In the genomic region with DNA sequence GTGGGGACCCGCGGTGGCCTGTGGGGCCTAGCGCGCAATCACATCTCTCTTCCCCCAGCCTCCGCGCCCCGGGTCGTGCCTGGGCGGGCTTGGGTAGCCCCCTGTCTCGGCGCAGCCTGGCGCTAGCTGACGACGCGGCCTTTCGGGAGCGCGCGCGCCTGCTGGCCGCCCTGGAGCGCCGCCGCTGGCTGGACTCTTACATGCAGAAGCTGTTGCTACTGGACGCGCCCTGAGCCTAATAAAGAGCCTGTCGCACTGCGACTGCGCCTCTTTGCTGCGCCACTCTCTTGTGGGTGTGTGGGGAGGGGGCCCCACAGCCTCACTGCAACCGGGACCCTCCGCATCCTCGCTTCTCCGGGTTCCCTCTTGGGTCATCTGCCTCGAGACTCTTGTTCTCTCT, we compare ENCODE assay signal across 9 mouse cellular contexts. TPM values are rescaled to one million over a fixed set of nuclear protein-coding genes. Genes with fewer than 3 reads are reported as not detected.
A peak's percentile ranks its signal among the peaks of the same experiment; 100 is the strongest.
DNase-seq lines count a peak whose midpoint lies in the region; ATAC-seq and TF ChIP-seq lines count a peak whose summit lies in the region.
"Had no signal": no experiment of that assay in that cellular context is flagged by ENCODE, and none has a peak within 500 bp of the region (broad histone marks: within the 10 kb centered on the region; RNA-seq: fewer than 3 reads in every experiment).

No protein-coding gene starts in this region.

- H3K9me3 ChIP-seq in E14TG2a.4 (ENCODE audit: low read length): no peaks in the 10 kb centered on the region

- peak overlapping the region; percentile 77 for H3K4me3 ChIP-seq in E14TG2a.4 (replicated peaks; ENCODE audit: low read length)

- H3K27me3 ChIP-seq in E14TG2a.4 (ENCODE audit: insufficient read depth, low read length): peaks cover 96% of the 10 kb centered on the region

- DNase-seq in adrenal gland, postnatal 10 days: peak; percentile 41
- no peak for DNase-seq in adrenal gland, adult 2 months
- peak; percentile 32 for DNase-seq in heart, postnatal 4 days
- no peak for DNase-seq in adrenal gland, postnatal 4 days (ENCODE audit: low spot score in 2 of 2)
- DNase-seq in layer of hippocampus, adult 9-11 months: no peak
- no peak for DNase-seq in yolk sac, embryonic 10.5 days (ENCODE audit: low spot score)

- TF ChIP-seq CTCF in E14TG2a.4 (conservative IDR thresholded peaks at IDR 0.05; ENCODE audit: low read length): no peak

- peaks cover 45% of the 10 kb centered on the region for H3K4me1 ChIP-seq in E14TG2a.4 (replicated peaks; ENCODE audit: low read depth, low read length)

- ATAC-seq in megakaryocyte progenitor cell, adult 5-6 weeks (replicated peaks; ENCODE audit: poor library complexity): peak; percentile 20

- no peaks in the 10 kb centered on the region for H3K36me3 ChIP-seq in E14TG2a.4 (ENCODE audit: insufficient read depth, low read length)

RNA-seq across cellular contexts. Expression of a gene that starts 0.7 kb away (rescaled TPM):
- not detected for total RNA-seq in adrenal gland, postnatal 10 days (2021)
- total RNA-seq in adrenal gland, adult 2 months (2021): not detected
- polyA plus RNA-seq in adrenal gland, adult 2 months (2012; rRNA removed): not detected in 2 replicates
- total RNA-seq in heart, postnatal 4 days (2021): not detected
- not detected in 2 replicates for total RNA-seq in megakaryocyte progenitor cell, adult 5-6 weeks (2015)
- not detected in 2 replicates for total RNA-seq in megakaryocyte progenitor cell, adult 5-6 weeks (2017)
- not detected for total RNA-seq in adrenal gland, postnatal 4 days (2021)
- polyA plus RNA-seq: macrophage had no signal

RNA-seq across cellular contexts. Expression of a gene that starts 2.2 kb away (rescaled TPM):
- not detected for total RNA-seq in adrenal gland, postnatal 10 days (2021)
- not detected for total RNA-seq in adrenal gland, adult 2 months (2021)
- polyA plus RNA-seq in adrenal gland, adult 2 months (2012; rRNA removed): not detected in 2 replicates
- total RNA-seq in heart, postnatal 4 days (2021): not detected
- total RNA-seq in megakaryocyte progenitor cell, adult 5-6 weeks (2015): not detected in 2 replicates
- not detected in 2 replicates for total RNA-seq in megakaryocyte progenitor cell, adult 5-6 weeks (2017)
- total RNA-seq in adrenal gland, postnatal 4 days (2021): not detected
- polyA plus RNA-seq: macrophage had no signal

RNA-seq across cellular contexts. Expression of a gene that starts 17.8 kb away (rescaled TPM):
- under 1 TPM; 0.18 to 0.42 TPM for total RNA-seq in adrenal gland, postnatal 10 days (2021)
- under 1 TPM; 0.14 to 0.35 TPM for total RNA-seq in adrenal gland, adult 2 months (2021)
- 0.10 and 0.11 TPM in 2 replicates for polyA plus RNA-seq in adrenal gland, adult 2 months (2012; rRNA removed)
- 10 to 100 TPM in 1 of 2 experiments, 1 to 10 TPM in 1; 9.1 to 12.4 TPM for total RNA-seq in heart, postnatal 4 days (2021)
- 0.07 TPM in 1 of 2 replicates, not detected in the other for total RNA-seq in megakaryocyte progenitor cell, adult 5-6 weeks (2015)
- not detected in 2 replicates for total RNA-seq in megakaryocyte progenitor cell, adult 5-6 weeks (2017)
- total RNA-seq in adrenal gland, postnatal 4 days (2021): 1 to 10 TPM in 1 of 2 experiments, under 1 TPM in 1; 0.31 to 1.9 TPM
- polyA plus RNA-seq: macrophage had no signal

RNA-seq across cellular contexts. Expression of a gene that starts 23.2 kb away (rescaled TPM):
- under 1 TPM in 1 of 2 experiments, not detected in 1; 0.36 TPM for total RNA-seq in adrenal gland, postnatal 10 days (2021)
- under 1 TPM in 1 of 2 experiments, not detected in 1; 0.14 TPM for total RNA-seq in adrenal gland, adult 2 months (2021)
- 0.30 TPM in 2 replicates for polyA plus RNA-seq in adrenal gland, adult 2 months (2012; rRNA removed)
- total RNA-seq in heart, postnatal 4 days (2021): under 1 TPM in 1 of 2 experiments, not detected in 1; 0.25 TPM
- total RNA-seq in megakaryocyte progenitor cell, adult 5-6 weeks (2015): 0.15 TPM in 1 of 2 replicates, not detected in the other
- 0.34 TPM in 1 of 2 replicates, not detected in the other for total RNA-seq in megakaryocyte progenitor cell, adult 5-6 weeks (2017)
- total RNA-seq in adrenal gland, postnatal 4 days (2021): under 1 TPM; 0.31 to 0.84 TPM
- polyA plus RNA-seq: macrophage had no signal

RNA-seq across cellular contexts. Expression of a gene that starts 27.2 kb away (rescaled TPM):
- 10 to 100 TPM; 50.6 to 68.2 TPM for total RNA-seq in adrenal gland, postnatal 10 days (2021)
- 10 to 100 TPM; 81.3 to 92.6 TPM for total RNA-seq in adrenal gland, adult 2 months (2021)
- polyA plus RNA-seq in adrenal gland, adult 2 months (2012; rRNA removed): 84.4 and 86.6 TPM in 2 replicates
- total RNA-seq in heart, postnatal 4 days (2021): 10 to 100 TPM; 44.8 to 53.8 TPM
- 57.5 and 59.3 TPM in 2 replicates for total RNA-seq in megakaryocyte progenitor cell, adult 5-6 weeks (2015)
- total RNA-seq in megakaryocyte progenitor cell, adult 5-6 weeks (2017): 23.4 and 25.8 TPM in 2 replicates
- total RNA-seq in adrenal gland, postnatal 4 days (2021): 10 to 100 TPM; 76.4 to 90.1 TPM

Comparison
In these comparisons a context has a peak if more than half of its experiments do, and no peak if none do; other contexts are left out.
1. DNase-seq: peak in adrenal gland, postnatal 10 days (single experiment) and heart, postnatal 4 days (single experiment); none in adrenal gland, adult 2 months (single experiment), adrenal gland, postnatal 4 days (0 of 2), layer of hippocampus, adult 9-11 months (single experiment) and yolk sac, embryonic 10.5 days (single experiment).